Mouse (Mus musculus): ENCODE measurements around the gene Anxa1. TPM values are rescaled to one million over a fixed set of nuclear protein-coding genes. Genes with fewer than 3 reads are reported as not detected.

Gene Anxa1
- total and polyA plus RNA-seq, 2 experiments from 2014 or later, result 9.7 to 18.6 TPM

DNA sequence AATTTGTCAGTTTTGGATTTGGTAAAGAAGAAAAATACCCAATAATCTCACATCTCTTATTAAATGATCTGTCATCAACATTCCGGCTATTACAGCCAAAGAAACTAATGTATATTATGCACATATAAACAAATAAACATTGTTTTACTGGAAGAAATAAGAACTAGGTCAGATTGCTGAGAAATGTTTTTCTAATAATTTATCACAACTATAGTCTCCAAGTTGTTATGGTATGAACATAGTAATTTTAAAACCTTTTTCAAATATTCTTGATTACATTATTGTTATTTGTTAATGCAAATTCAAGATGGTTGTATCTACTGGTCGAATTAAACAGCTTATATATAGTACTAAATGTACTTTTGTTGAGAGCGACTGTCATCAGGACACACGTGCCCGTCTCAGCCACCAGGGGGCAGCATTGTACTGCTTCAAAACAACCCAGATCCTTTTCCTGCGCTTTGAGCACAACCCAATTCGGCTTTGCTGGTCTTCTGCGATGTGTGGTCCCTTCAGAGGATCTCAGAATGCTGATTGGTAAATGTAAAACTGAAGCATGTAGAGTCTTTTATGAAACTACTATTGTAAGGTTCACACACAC lies 45.3 kb downstream of the Anxa1 start:
- ATAC-seq (ENCODE audit: low FRiP score), result peak; percentile 80; the same call in 1 of the 2 replicates
- H3K4me2 ChIP-seq (ENCODE audit: low read depth, low read length, poor library complexity, severe bottlenecking), result no peak overlapping the region
- H3K27me3 ChIP-seq (ENCODE audit: insufficient read depth, low read length), result no peaks in the 10 kb centered on the region
- peak; percentile 90 for DNase-seq (ENCODE audit: low spot score)
- H3K9me3 ChIP-seq (ENCODE audit: low read length), result no peaks in the 10 kb centered on the region
- no peaks in the 10 kb centered on the region for H3K4me1 ChIP-seq (ENCODE audit: insufficient read depth, low read length)
- 8% methylated on average over 8 of the region's 8 CpGs for WGBS
- H3K36me3 ChIP-seq (ENCODE audit: insufficient read depth, low read length), result no peaks in the 10 kb centered on the region
- H3K9ac ChIP-seq (replicated peaks; ENCODE audit: low read length, poor library complexity, severe bottlenecking), result no peak overlapping the region
- TF ChIP-seq CTCF (IDR thresholded peaks at IDR 0.05), result peak; percentile 94
- H3K27ac ChIP-seq (ENCODE audit: low read depth, low read length), result no peak overlapping the region
- no peak overlapping the region for H3K4me3 ChIP-seq (ENCODE audit: low read depth, low read length)

DNA sequence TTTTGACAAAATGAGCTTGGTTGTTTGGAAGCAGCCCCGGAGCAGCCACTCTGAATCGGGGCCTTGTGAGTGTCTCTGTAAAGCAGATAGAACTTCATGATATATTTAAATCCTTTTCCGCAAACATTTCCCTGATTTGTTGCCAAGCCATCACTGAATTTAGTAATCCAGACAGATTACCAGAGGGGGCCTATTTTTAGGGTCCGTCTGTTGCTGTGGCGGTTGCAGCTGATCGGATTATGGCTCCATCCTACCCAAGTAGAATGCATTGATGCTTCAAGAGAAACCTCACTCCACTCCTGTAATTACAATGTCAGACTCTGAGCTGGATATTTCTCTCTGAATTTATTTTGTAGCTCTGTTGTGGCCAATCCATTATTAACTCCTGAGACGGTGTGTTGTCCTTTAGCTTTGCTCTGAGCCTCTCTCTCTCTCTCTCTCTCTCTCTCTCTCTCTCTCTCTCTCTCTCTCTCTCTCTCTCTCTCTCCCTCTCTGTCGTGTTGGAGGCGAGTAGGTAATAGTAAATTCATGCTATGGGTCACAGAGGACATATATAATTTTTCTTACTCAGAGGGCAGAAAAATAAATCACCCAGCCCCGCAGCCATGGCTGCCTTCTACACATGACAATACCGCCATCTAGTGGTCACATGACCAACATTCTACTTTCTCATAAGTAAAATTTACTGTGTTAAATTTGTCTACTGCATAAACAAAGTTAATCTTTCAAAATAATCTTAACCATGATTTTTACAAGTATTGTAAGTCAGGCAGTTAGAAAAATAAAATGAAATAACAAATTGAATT lies 46.0 kb downstream of the Anxa1 start:
- 14% methylated on average over 11 of the region's 11 CpGs for WGBS
- no peaks in the 10 kb centered on the region for H3K36me3 ChIP-seq (ENCODE audit: insufficient read depth, low read length)
- no peak overlapping the region for H3K4me3 ChIP-seq (ENCODE audit: low read depth, low read length)
- peak overlapping the region; percentile 59; the same call in 1 of the 2 replicates for H3K27ac ChIP-seq (ENCODE audit: low read depth, low read length)
- no peaks in the 10 kb centered on the region for H3K9me3 ChIP-seq (ENCODE audit: low read length)
- H3K4me1 ChIP-seq (ENCODE audit: insufficient read depth, low read length), result no peaks in the 10 kb centered on the region
- DNase-seq (ENCODE audit: low spot score) (peak; percentile 90), ATAC-seq (ENCODE audit: low FRiP score) (peak; percentile 80)
- peak overlapping the region; percentile 35 for H3K4me2 ChIP-seq (ENCODE audit: low read depth, low read length, poor library complexity, severe bottlenecking)
- no peak overlapping the region for H3K9ac ChIP-seq (replicated peaks; ENCODE audit: low read length, poor library complexity, severe bottlenecking)
- peak; percentile 92 for TF ChIP-seq CTCF (IDR thresholded peaks at IDR 0.05)
- no peaks in the 10 kb centered on the region for H3K27me3 ChIP-seq (ENCODE audit: insufficient read depth, low read length)

DNA sequence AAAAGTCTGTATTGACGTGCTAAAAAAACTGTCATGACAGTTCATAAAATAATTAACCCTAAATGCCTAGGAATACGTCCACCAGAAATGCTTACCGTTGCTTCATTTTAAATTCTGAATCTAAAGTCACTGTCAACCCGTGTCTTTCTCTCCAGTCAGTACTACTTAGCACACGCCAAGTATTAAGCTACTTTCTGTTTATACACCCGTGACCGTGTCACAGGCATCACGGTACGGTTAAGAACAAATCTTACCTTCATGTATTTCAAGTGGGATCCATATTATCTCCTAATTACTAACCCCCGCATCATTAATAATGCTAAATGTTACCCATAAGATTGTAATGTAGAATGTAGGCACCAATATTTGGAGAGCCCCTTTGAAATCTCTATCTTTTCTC lies 46.7 kb downstream of the Anxa1 start:
- H3K9me3 ChIP-seq (ENCODE audit: low read length), result 0 out of 2 replicates have a peak, but pooled peaks cover 2% of the 10 kb centered on the region
- H3K27ac ChIP-seq (ENCODE audit: low read depth, low read length), result peak overlapping the region; percentile 59; the same call in 1 of the 2 replicates
- H3K9ac ChIP-seq (replicated peaks; ENCODE audit: low read length, poor library complexity, severe bottlenecking), result no peak overlapping the region
- ATAC-seq (ENCODE audit: low FRiP score) (peak; percentile 48; the same call in 1 of the 2 replicates), DNase-seq (ENCODE audit: low spot score) (no peak)
- H3K4me1 ChIP-seq (ENCODE audit: insufficient read depth, low read length), result no peaks in the 10 kb centered on the region
- no peak for TF ChIP-seq CTCF (IDR thresholded peaks at IDR 0.05)
- 48% methylated on average over 10 of the region's 10 CpGs for WGBS
- H3K4me3 ChIP-seq (ENCODE audit: low read depth, low read length), result no peak overlapping the region
- H3K4me2 ChIP-seq (ENCODE audit: low read depth, low read length, poor library complexity, severe bottlenecking), result peak overlapping the region; percentile 35
- no peaks in the 10 kb centered on the region for H3K36me3 ChIP-seq (ENCODE audit: insufficient read depth, low read length)
- H3K27me3 ChIP-seq (ENCODE audit: insufficient read depth, low read length), result no peaks in the 10 kb centered on the region

Other genes with a start within 250 kb of the Anxa1 start
- gene Aldh1a1, start 101.8 kb upstream of the Anxa1 start, total RNA-seq (2014; rRNA removed), result 22.0 and 32.4 TPM in 2 replicates
- 18.1 and 25.8 TPM in 2 replicates for gene Aldh1a1, start 101.8 kb upstream of the Anxa1 start, polyA plus RNA-seq (2015; fragmentation: Nextera tagmentation; extraction: Ambion mirVana)

Data from midbrain, postnatal 0 days (tissue).